Mouse (Mus musculus) testis, adult 2 months (tissue): ENCODE measurements around the gene Mast1.

Experiments used
- CTCF ChIP-seq: fragments of 200-500 bp; IDR thresholded peaks from 2 replicates; pipeline ENCODE4 v1.5.1; 2012; ENCODE audit warnings: low read depth, mild to moderate bottlenecking, inconsistent platforms, low read length, moderate library complexity; ENCODE audit not compliant: control insufficient read depth, insufficient read depth, insufficient replicate concordance
- POLR2A ChIP-seq: fragments of 200-500 bp; IDR thresholded peaks from 2 replicates; pipeline ENCODE4 v1.6.1; 2012; ENCODE audit warnings: low read depth, mild to moderate bottlenecking, inconsistent platforms, low read length, moderate library complexity; ENCODE audit not compliant: control insufficient read depth

- no peak for TF ChIP-seq CTCF
- TF ChIP-seq POLR2A: no peak
Observed at GRCm38 (mm10) chr8:84934860-84935259, 2.3 kb downstream of the Mast1 start.
